Mouse (Mus musculus): ENCODE measurements around the gene Togaram2. TPM values are rescaled to one million over a fixed set of nuclear protein-coding genes. Genes with fewer than 3 reads are reported as not detected.

Gene Togaram2
- polyA plus RNA-seq (2021; fragmentation: Nextera tagmentation): 0.56 and 0.63 TPM in 2 replicates
- long read RNA-seq, experiment 1, partial matches to known transcripts: 3 of 9 reads
- long read RNA-seq, experiment 1, other reads (novel, unspliced or antisense): 6 of 9 reads
- long read RNA-seq, experiment 2: 0 reads

DNA sequence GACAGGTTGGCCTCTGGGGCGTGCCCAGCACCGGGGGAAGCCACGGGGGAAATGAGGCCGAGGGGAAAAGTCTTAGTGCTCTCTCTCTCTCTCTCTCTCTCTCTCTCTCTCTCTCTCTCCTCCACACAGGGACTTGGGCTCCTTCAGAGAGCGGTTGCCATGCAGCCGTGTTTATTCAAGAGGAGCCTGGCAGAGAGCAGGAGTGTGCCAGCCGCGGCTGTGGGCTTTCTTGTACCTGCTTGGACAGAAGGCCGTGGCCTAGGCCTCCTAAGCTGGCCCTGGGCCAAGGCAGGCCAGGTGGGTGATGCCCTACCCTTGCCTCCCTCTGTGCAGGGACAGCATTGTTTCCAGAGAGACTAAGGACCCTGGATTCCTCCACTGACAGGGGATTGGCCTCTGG lies at the start of gene Togaram2:
Gene Togaram2 (plus strand): TSS at position 170 of the 400 bp plus-strand sequence.

DNA sequence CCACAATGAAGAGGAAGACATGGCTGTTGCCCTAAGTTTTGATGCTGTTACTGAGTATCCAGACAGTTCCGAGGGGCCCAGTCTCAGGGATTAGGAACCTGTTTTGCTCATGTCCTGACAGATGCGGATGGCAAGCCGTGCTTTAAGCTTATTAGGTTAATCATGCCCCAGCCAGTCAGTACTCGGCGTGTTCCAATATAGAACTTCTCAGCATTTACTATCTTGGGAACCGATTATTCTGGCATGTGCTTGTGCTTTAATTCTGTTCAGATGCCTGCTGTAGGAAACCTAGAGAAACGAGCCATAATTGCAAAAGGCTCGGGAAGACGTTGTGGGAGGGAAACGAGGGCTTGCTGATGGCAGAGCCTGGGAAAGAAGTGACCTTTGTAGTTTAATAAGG lies 79.8 kb downstream of the Togaram2 start, which contains the start of gene Pcare:
Gene Pcare (minus strand): TSS at position 64 of the 400 bp plus-strand sequence.

DNA sequence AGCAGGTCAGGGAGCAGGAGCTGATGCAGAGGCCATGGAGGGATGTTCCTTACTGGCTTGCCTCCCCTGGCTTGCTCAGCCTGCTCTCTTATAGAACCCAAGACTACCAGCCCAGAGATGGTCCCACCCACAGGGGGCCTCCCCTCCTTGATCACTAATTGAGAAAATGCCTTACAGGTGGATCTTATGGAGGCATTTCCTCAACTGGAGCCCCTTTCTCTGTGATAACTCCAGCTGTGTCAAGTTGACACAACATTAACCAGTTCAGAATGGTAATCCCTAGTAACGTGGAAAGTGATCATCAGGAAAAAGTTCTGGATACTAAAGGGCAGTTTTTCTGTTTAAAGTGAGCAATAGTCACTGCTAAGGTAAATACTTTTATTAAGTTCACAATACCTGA lies 95.1 kb downstream of the Togaram2 start, which contains the start of gene Clip4:
Gene Clip4 (plus strand): TSS at position 301 of the 400 bp plus-strand sequence.

Other genes starting within 250 kb of the Togaram2 start
- not detected in 2 replicates for gene Gm4707, start 213.3 kb upstream of the Togaram2 start, polyA plus RNA-seq (2021; fragmentation: Nextera tagmentation)
- gene Smchd1, start 197.9 kb upstream of the Togaram2 start, polyA plus RNA-seq (2021; fragmentation: Nextera tagmentation): 9.9 and 24.2 TPM in 2 replicates
- gene Ndc80, start 146.4 kb upstream of the Togaram2 start, polyA plus RNA-seq (2021; fragmentation: Nextera tagmentation): 0.20 and 0.34 TPM in 2 replicates
- gene Spdya, start 121.2 kb upstream of the Togaram2 start, polyA plus RNA-seq (2021; fragmentation: Nextera tagmentation): 1.8 and 3.1 TPM in 2 replicates
- gene Wdr43, start 57.4 kb upstream of the Togaram2 start, polyA plus RNA-seq (2021; fragmentation: Nextera tagmentation): 10.4 and 16.9 TPM in 2 replicates
- 0.06 and 0.08 TPM in 2 replicates for gene Pcare, start 79.6 kb downstream of the Togaram2 start, polyA plus RNA-seq (2021; fragmentation: Nextera tagmentation)
- 9.1 and 32.4 TPM in 2 replicates for gene Clip4, start 95.2 kb downstream of the Togaram2 start, polyA plus RNA-seq (2021; fragmentation: Nextera tagmentation)

Measured in left cerebral cortex, adult 6 months (tissue).